Comparison of ENCODE assay signal across 8 mouse cellular contexts in genomic region chr11:96822675-96823470, GRCm38 (mm10). TPM values are rescaled to one million over a fixed set of nuclear protein-coding genes. Genes with fewer than 3 reads are reported as not detected.
DNase-seq lines count a peak whose midpoint lies in the region; ATAC-seq and TF ChIP-seq lines count a peak whose summit lies in the region.

No protein-coding gene starts in this region.

- no peaks in the 10 kb centered on the region for H3K27me3 ChIP-seq in cerebellum, adult 2 months (ENCODE audit: control insufficient read depth, insufficient read depth, low read length)
- H3K27me3 ChIP-seq in forebrain, embryonic 13.5 days: no peaks in the 10 kb centered on the region
- H3K27me3 ChIP-seq in limb, embryonic 10.5 days (ENCODE audit: low read depth, poor library complexity, severe bottlenecking): no peaks in the 10 kb centered on the region
- H3K27me3 ChIP-seq in midbrain, embryonic 14.5 days (ENCODE audit: control insufficient read depth, insufficient read depth, low read length): no peaks in the 10 kb centered on the region

- WGBS in cerebellum, adult 2 months: 22% methylated on average over 4 of the region's 4 CpGs
- 39% methylated on average over 4 of the region's 4 CpGs for WGBS in forebrain, embryonic 13.5 days
- 52% methylated on average over 4 of the region's 4 CpGs for WGBS in limb, embryonic 10.5 days
- 41% methylated on average over 4 of the region's 4 CpGs for WGBS in midbrain, embryonic 14.5 days

- TF ChIP-seq POLR2A in cerebellum, adult 2 months (IDR thresholded peaks at IDR 0.05; ENCODE audit: borderline replicate concordance, insufficient read depth, low read length): no peak

- no peak for ATAC-seq in forebrain, embryonic 13.5 days
- no peak for ATAC-seq in midbrain, embryonic 14.5 days (ENCODE audit: low FRiP score, low TSS enrichment)

- no peak for TF ChIP-seq CTCF in cerebellum, adult 2 months (IDR thresholded peaks at IDR 0.05; ENCODE audit: borderline replicate concordance, insufficient read depth, low read depth, low read length)

- peak in 1 of 2 experiments; percentile 27 for DNase-seq in cerebellum, adult 2 months
- DNase-seq in cerebellum, adult 11 months: no peak
- DNase-seq in MN1 (ENCODE audit: low spot score): peak; percentile 94
- DNase-seq in limb, embryonic 10.5 days (ENCODE audit: low spot score): no peak
- no peak for DNase-seq in midbrain, embryonic 14.5 days
- DNase-seq in layer of hippocampus, adult 9-11 months: no peak
- no peak for DNase-seq in thymus, postnatal 14 days

- H3K4me2 ChIP-seq in forebrain, embryonic 13.5 days: peak overlapping the region; percentile 99
- H3K4me2 ChIP-seq in midbrain, embryonic 14.5 days (ENCODE audit: low read length): peak overlapping the region; percentile 97

- no peaks in the 10 kb centered on the region for H3K9me3 ChIP-seq in forebrain, embryonic 13.5 days (replicated peaks)
- H3K9me3 ChIP-seq in limb, embryonic 10.5 days (replicated peaks): no peaks in the 10 kb centered on the region
- no peaks in the 10 kb centered on the region for H3K9me3 ChIP-seq in midbrain, embryonic 14.5 days (ENCODE audit: control insufficient read depth, low read length)

- H3K4me1 ChIP-seq in cerebellum, adult 2 months (ENCODE audit: control insufficient read depth, insufficient read depth, low read length): peaks cover 38% of the 10 kb centered on the region
- H3K4me1 ChIP-seq in forebrain, embryonic 13.5 days: peaks cover 56% of the 10 kb centered on the region
- peaks cover 56% of the 10 kb centered on the region for H3K4me1 ChIP-seq in limb, embryonic 10.5 days
- peaks cover 47% of the 10 kb centered on the region for H3K4me1 ChIP-seq in midbrain, embryonic 14.5 days (ENCODE audit: control insufficient read depth, insufficient read depth, low read length)

- H3K36me3 ChIP-seq in forebrain, embryonic 13.5 days (ENCODE audit: poor library complexity, severe bottlenecking): peaks cover 73% of the 10 kb centered on the region
- H3K36me3 ChIP-seq in limb, embryonic 10.5 days: peaks cover 95% of the 10 kb centered on the region
- H3K36me3 ChIP-seq in midbrain, embryonic 14.5 days (ENCODE audit: control insufficient read depth, insufficient read depth, low read length): peaks cover 73% of the 10 kb centered on the region

- H3K27ac ChIP-seq in cerebellum, adult 2 months (ENCODE audit: insufficient read depth, low read length): no peak overlapping the region
- H3K27ac ChIP-seq in forebrain, embryonic 13.5 days: no peak overlapping the region
- peak overlapping the region; percentile 84 for H3K27ac ChIP-seq in limb, embryonic 10.5 days
- peak overlapping the region; percentile 84 for H3K27ac ChIP-seq in midbrain, embryonic 14.5 days (replicated peaks; ENCODE audit: low read depth, low read length)

- H3K4me3 ChIP-seq in cerebellum, adult 2 months (replicated peaks; ENCODE audit: insufficient read depth, low read depth, low read length): peak overlapping the region; percentile 62
- peak overlapping the region; percentile 52 for H3K4me3 ChIP-seq in forebrain, embryonic 13.5 days
- peak overlapping the region; percentile 64 for H3K4me3 ChIP-seq in limb, embryonic 10.5 days
- H3K4me3 ChIP-seq in midbrain, embryonic 14.5 days (replicated peaks; ENCODE audit: low read depth, low read length): peak overlapping the region; percentile 51

- peak overlapping the region; percentile 76 for H3K9ac ChIP-seq in forebrain, embryonic 13.5 days
- peak overlapping the region; percentile 62 for H3K9ac ChIP-seq in midbrain, embryonic 14.5 days (replicated peaks; ENCODE audit: low read length)

RNA-seq across cellular contexts. Expression of gene Nfe2l1, which starts 6.9 kb away (rescaled TPM):
- polyA plus RNA-seq in cerebellum, adult 2 months (2012; rRNA removed): 183 and 215 TPM in 2 replicates
- polyA plus RNA-seq in forebrain, embryonic 13.5 days (2015; fragmentation: Nextera tagmentation; extraction: Ambion mirVana): 49.0 and 56.2 TPM in 2 replicates
- 60.0 and 69.3 TPM in 2 replicates for polyA plus RNA-seq in limb, embryonic 10.5 days (2016; fragmentation: Nextera tagmentation; extraction: Ambion mirVana)
- 40.1 and 46.3 TPM in 2 replicates for polyA plus RNA-seq in midbrain, embryonic 14.5 days (2014; fragmentation: Nextera tagmentation; extraction: Ambion mirVana)

RNA-seq across cellular contexts. Expression of gene Copz2, which starts 26.8 kb away (rescaled TPM):
- polyA plus RNA-seq in cerebellum, adult 2 months (2012; rRNA removed): 9.5 and 10.9 TPM in 2 replicates
- polyA plus RNA-seq in forebrain, embryonic 13.5 days (2015; fragmentation: Nextera tagmentation; extraction: Ambion mirVana): 12.3 and 13.8 TPM in 2 replicates
- 25.9 and 39.9 TPM in 2 replicates for polyA plus RNA-seq in limb, embryonic 10.5 days (2016; fragmentation: Nextera tagmentation; extraction: Ambion mirVana)
- 6.5 and 16.0 TPM in 2 replicates for polyA plus RNA-seq in midbrain, embryonic 14.5 days (2014; fragmentation: Nextera tagmentation; extraction: Ambion mirVana)

RNA-seq across cellular contexts. Expression of gene Cbx1, which starts 33.9 kb away (rescaled TPM):
- 37.9 and 40.7 TPM in 2 replicates for polyA plus RNA-seq in cerebellum, adult 2 months (2012; rRNA removed)
- 156 and 175 TPM in 2 replicates for polyA plus RNA-seq in forebrain, embryonic 13.5 days (2015; fragmentation: Nextera tagmentation; extraction: Ambion mirVana)
- 179 and 200 TPM in 2 replicates for polyA plus RNA-seq in limb, embryonic 10.5 days (2016; fragmentation: Nextera tagmentation; extraction: Ambion mirVana)
- 73.9 and 76.4 TPM in 2 replicates for polyA plus RNA-seq in midbrain, embryonic 14.5 days (2014; fragmentation: Nextera tagmentation; extraction: Ambion mirVana)

RNA-seq across cellular contexts. Expression of gene Snx11, which starts 45.5 kb away (rescaled TPM):
- 38.5 and 38.9 TPM in 2 replicates for polyA plus RNA-seq in cerebellum, adult 2 months (2012; rRNA removed)
- polyA plus RNA-seq in forebrain, embryonic 13.5 days (2015; fragmentation: Nextera tagmentation; extraction: Ambion mirVana): 36.2 and 43.0 TPM in 2 replicates
- polyA plus RNA-seq in limb, embryonic 10.5 days (2016; fragmentation: Nextera tagmentation; extraction: Ambion mirVana): 21.4 and 22.0 TPM in 2 replicates
- 25.8 and 29.6 TPM in 2 replicates for polyA plus RNA-seq in midbrain, embryonic 14.5 days (2014; fragmentation: Nextera tagmentation; extraction: Ambion mirVana)

Comparison
In these comparisons a context has a peak if more than half of its experiments do, and no peak if none do; other contexts are left out.
1. H3K27ac ChIP-seq: peak in limb, embryonic 10.5 days (single experiment) and midbrain, embryonic 14.5 days (single experiment); none in cerebellum, adult 2 months (single experiment) and forebrain, embryonic 13.5 days (single experiment).
2. Peak in every context shown above with its lines, with median percentiles within 50 percentile points of each other: H3K4me3 ChIP-seq.